Mouse (Mus musculus): ENCODE measurements around the gene Pkn3. TPM values are rescaled to one million over a fixed set of nuclear protein-coding genes. Genes with fewer than 3 reads are reported as not detected.

Gene Pkn3
- total RNA-seq, 2 experiments from 2014 or later, result 5.5 to 6.3 TPM

Other genes with a start within 250 kb of the Pkn3 start
- gene Cercam, start 208.5 kb upstream of the Pkn3 start, total RNA-seq (2021), result 10 to 100 TPM; 11.6 to 15.8 TPM
- gene Odf2, start 188.5 kb upstream of the Pkn3 start, total RNA-seq (2021), result 10 to 100 TPM; 35.4 to 36.0 TPM
- gene Gle1, start 142.3 kb upstream of the Pkn3 start, total RNA-seq (2021), result 10 to 100 TPM; 29.8 to 32.1 TPM
- gene Sptan1, start 112.1 kb upstream of the Pkn3 start, total RNA-seq (2021), result 100 to 1,000 TPM; 197 to 273 TPM
- 10 to 100 TPM; 15.8 to 20.9 TPM for gene Wdr34, start 28.8 kb upstream of the Pkn3 start, total RNA-seq (2021)
- gene Set, start 20.3 kb upstream of the Pkn3 start, total RNA-seq (2021), result 100 to 1,000 TPM; 255 to 277 TPM
- gene Zdhhc12, start 16.0 kb downstream of the Pkn3 start, total RNA-seq (2021), result 10 to 100 TPM; 16.2 to 25.8 TPM
- gene Zer1, start 46.9 kb downstream of the Pkn3 start, total RNA-seq (2021), result 10 to 100 TPM; 32.0 to 40.7 TPM
- 10 to 100 TPM; 49.3 to 56.3 TPM for gene Tbc1d13, start 56.1 kb downstream of the Pkn3 start, total RNA-seq (2021)
- 10 to 100 TPM; 33.0 to 44.2 TPM for gene Endog, start 93.8 kb downstream of the Pkn3 start, total RNA-seq (2021)
- 10 to 100 TPM; 22.4 to 26.0 TPM for gene Spout1, start 100.8 kb downstream of the Pkn3 start, total RNA-seq (2021)
- gene Kyat1, start 128.2 kb downstream of the Pkn3 start, total RNA-seq (2021), result 10 to 100 TPM; 20.7 to 28.2 TPM
- gene Lrrc8a, start 160.0 kb downstream of the Pkn3 start, total RNA-seq (2021), result 10 to 100 TPM; 57.6 to 75.2 TPM
- gene Gm28035, start 162.9 kb downstream of the Pkn3 start, total RNA-seq (2021), result 1 to 10 TPM; 1.3 to 2.1 TPM
- gene Phyhd1, start 188.5 kb downstream of the Pkn3 start, total RNA-seq (2021), result 10 to 100 TPM; 15.3 to 19.5 TPM
- not detected for gene Gm28038, start 203.4 kb downstream of the Pkn3 start, total RNA-seq (2021)
- gene Dolk, start 208.7 kb downstream of the Pkn3 start, total RNA-seq (2021), result 10 to 100 TPM; 42.8 to 51.3 TPM
- gene Nup188, start 208.7 kb downstream of the Pkn3 start, total RNA-seq (2021), result 10 to 100 TPM; 33.9 to 35.9 TPM

All from adrenal gland, postnatal 36 days (tissue).